Mouse (Mus musculus): ENCODE measurements around the gene Rsph6a. TPM values are rescaled to one million over a fixed set of nuclear protein-coding genes. Genes with fewer than 3 reads are reported as not detected.
A peak's percentile ranks its signal among the peaks of the same experiment; 100 is the strongest.

The Rsph6a gene
- total RNA-seq, 2 experiments from 2014 or later = 0.27 to 0.30 TPM

- Histone ChIP-seq H3K27ac (no peak overlapping the region), H3K4me3 (no peak overlapping the region)
- no peak for TF ChIP-seq CTCF (IDR thresholded peaks at IDR 0.05)
- no peak for DNase-seq (ENCODE audit: extremely low spot score in 1 of 2, low spot score in 2 of 2)
- intact Hi-C loops (cut with DNase I) = no loop called here
These were observed 29.8 kb downstream of the Rsph6a start for GRCm38 (mm10) chr7:19084277-19084771.

- TF ChIP-seq CTCF (IDR thresholded peaks at IDR 0.05) = no peak
- intact Hi-C loops (cut with DNase I) = no loop called here
- Histone ChIP-seq H3K27ac (no peak overlapping the region), H3K4me3 (no peak overlapping the region)
- DNase-seq (ENCODE audit: extremely low spot score in 1 of 2, low spot score in 2 of 2) = no peak
These were observed 30.5 kb downstream of the Rsph6a start for GRCm38 (mm10) chr7:19084921-19085473.

- intact Hi-C loops (cut with DNase I) = no loop called here
- DNase-seq (ENCODE audit: extremely low spot score in 1 of 2, low spot score in 2 of 2) = no peak
- Histone ChIP-seq H3K27ac (no peak overlapping the region), H3K4me3 (no peak overlapping the region)
- no peak for TF ChIP-seq CTCF (IDR thresholded peaks at IDR 0.05)
These were observed 31.0 kb downstream of the Rsph6a start for GRCm38 (mm10) chr7:19085495-19085894.

GRCm38 (mm10) chr7:19086042-19086441, 31.6 kb downstream of the Rsph6a start:
- intact Hi-C loops (cut with DNase I) = no loop called here
- no peak for DNase-seq (ENCODE audit: extremely low spot score in 1 of 2, low spot score in 2 of 2)
- no peak for TF ChIP-seq CTCF (IDR thresholded peaks at IDR 0.05)
- Histone ChIP-seq H3K4me3 (no peak overlapping the region), H3K27ac (no peak overlapping the region)

- Histone ChIP-seq H3K27ac (no peak overlapping the region), H3K4me3 (no peak overlapping the region)
- DNase-seq (ENCODE audit: extremely low spot score in 1 of 2, low spot score in 2 of 2) = no peak
- intact Hi-C loops (cut with DNase I) = no loop called here
- TF ChIP-seq CTCF (IDR thresholded peaks at IDR 0.05) = no peak
These were observed 32.3 kb downstream of the Rsph6a start for GRCm38 (mm10) chr7:19086760-19087159.

GRCm38 (mm10) chr7:19088813-19089212, 34.3 kb downstream of the Rsph6a start:
- peak in 1 of 2 experiments; percentile 55 for DNase-seq (ENCODE audit: extremely low spot score in 1 of 2, low spot score in 2 of 2)
- Histone ChIP-seq H3K4me3 (no peak overlapping the region), H3K27ac (no peak overlapping the region)
- TF ChIP-seq CTCF (IDR thresholded peaks at IDR 0.05) = peak; percentile 81
- intact Hi-C loops (cut with DNase I) = no loop called here

GRCm38 (mm10) chr7:19091913-19092312, 37.4 kb downstream of the Rsph6a start:
- intact Hi-C loops (cut with DNase I) = loop anchor here (2.0 kb wide), 2 partner anchors 15 to 23 kb away; partner anchors contain the start of gene Dmwd

GRCm38 (mm10) chr7:19092381-19093173, 38.1 kb downstream of the Rsph6a start:
- intact Hi-C loops (cut with DNase I) = loop anchor here (2.0 kb wide), 2 partner anchors 16 to 24 kb away; partner anchors contain the start of gene Dmwd
- Histone ChIP-seq H3K27ac (no peak overlapping the region), H3K4me3 (no peak overlapping the region)
- no peak for DNase-seq (ENCODE audit: extremely low spot score in 1 of 2, low spot score in 2 of 2)
- no peak for TF ChIP-seq CTCF (IDR thresholded peaks at IDR 0.05)

More at GRCm38 (mm10) chr7:19091913-19092312, 37.4 kb downstream of the Rsph6a start:
- no peak for TF ChIP-seq CTCF (IDR thresholded peaks at IDR 0.05)
- H3K4me3 ChIP-seq = no peak overlapping the region
- no peak for DNase-seq (ENCODE audit: extremely low spot score in 1 of 2, low spot score in 2 of 2)
- no peak overlapping the region for H3K27ac ChIP-seq

GRCm38 (mm10) chr7:19093174-19093521, 38.7 kb downstream of the Rsph6a start:
- Histone ChIP-seq H3K4me3 (peak overlapping the region; percentile 23), H3K27ac (no peak overlapping the region)
- intact Hi-C loops (cut with DNase I) = loop anchor here (2.0 kb wide), 2 partner anchors 16 to 24 kb away; partner anchors contain the start of gene Dmwd
- peak; percentile 73 for TF ChIP-seq CTCF (IDR thresholded peaks at IDR 0.05)
- peak; percentile 76 to 78 for DNase-seq (ENCODE audit: extremely low spot score in 1 of 2, low spot score in 2 of 2)

GRCm38 (mm10) chr7:19093537-19094385, 39.3 kb downstream of the Rsph6a start:
- no peak for TF ChIP-seq CTCF (IDR thresholded peaks at IDR 0.05)
- intact Hi-C loops (cut with DNase I) = loop anchor here (2.0 kb wide), 2 partner anchors 17 to 25 kb away; partner anchors contain the start of gene Dmwd
- Histone ChIP-seq H3K27ac (peak overlapping the region; percentile 16; the same call in 1 of the 2 replicates), H3K4me3 (peak overlapping the region; percentile 57)
- DNase-seq (ENCODE audit: extremely low spot score in 1 of 2, low spot score in 2 of 2) = peak; percentile 78 to 87

GRCm38 (mm10) chr7:19094471-19094825, 40.0 kb downstream of the Rsph6a start, which contains the start of gene Six5:
Six5 (plus strand) TSS chr7:19094594.
- H3K27ac ChIP-seq = peak within 1 kb of the TSS; percentile 45; the same call in 1 of the 2 replicates
- TF ChIP-seq CTCF (IDR thresholded peaks at IDR 0.05) = no peak
- H3K4me3 ChIP-seq = peak within 1 kb of the TSS; percentile 57
- intact Hi-C loops (cut with DNase I) = no loop called here
- no peak for DNase-seq (ENCODE audit: extremely low spot score in 1 of 2, low spot score in 2 of 2)
